ENCODE assay signal across 8 mouse cellular contexts in genomic region chr15:85811535-85812277, GRCm38 (mm10). TPM values are rescaled to one million over a fixed set of nuclear protein-coding genes. Genes with fewer than 3 reads are reported as not detected.
DNase-seq lines count a peak whose midpoint lies in the region; ATAC-seq and TF ChIP-seq lines count a peak whose summit lies in the region.

Cdpf1 (minus strand) TSS chr15:85811697.

- H3K36me3 ChIP-seq in embryonic facial prominence, embryonic 15.5 days, result no peaks in the 10 kb centered on the region
- no peaks in the 10 kb centered on the region for H3K36me3 ChIP-seq in kidney, embryonic 14.5 days (ENCODE audit: control insufficient read depth, insufficient read depth, low read length)
- peaks cover 5% of the 10 kb centered on the region; the same call in 1 of the 2 replicates for H3K36me3 ChIP-seq in limb, embryonic 15.5 days

- H3K9me3 ChIP-seq in embryonic facial prominence, embryonic 15.5 days (replicated peaks), result no peaks in the 10 kb centered on the region
- H3K9me3 ChIP-seq in kidney, embryonic 14.5 days (ENCODE audit: control insufficient read depth, low read length), result peaks cover 4% of the 10 kb centered on the region
- H3K9me3 ChIP-seq in limb, embryonic 15.5 days, result no peaks in the 10 kb centered on the region; the same call in 1 of the 2 replicates

- peak within 1 kb of the TSS; percentile 72 for H3K4me2 ChIP-seq in embryonic facial prominence, embryonic 15.5 days (replicated peaks)
- H3K4me2 ChIP-seq in kidney, embryonic 14.5 days (replicated peaks; ENCODE audit: low read depth, low read length), result peak within 1 kb of the TSS; percentile 60
- peak within 1 kb of the TSS; percentile 69 for H3K4me2 ChIP-seq in limb, embryonic 15.5 days

- H3K27me3 ChIP-seq in embryonic facial prominence, embryonic 15.5 days, result no peaks in the 10 kb centered on the region
- H3K27me3 ChIP-seq in kidney, embryonic 14.5 days (ENCODE audit: control insufficient read depth, insufficient read depth, low read length), result no peaks in the 10 kb centered on the region
- H3K27me3 ChIP-seq in limb, embryonic 15.5 days, result no peaks in the 10 kb centered on the region

- peak within 1 kb of the TSS; percentile 69 for H3K9ac ChIP-seq in embryonic facial prominence, embryonic 15.5 days
- peak within 1 kb of the TSS; percentile 79 for H3K9ac ChIP-seq in kidney, embryonic 14.5 days (ENCODE audit: low read depth, low read length)
- H3K9ac ChIP-seq in limb, embryonic 15.5 days, result peak within 1 kb of the TSS; percentile 59

- DNase-seq in 416B (ENCODE audit: low read depth), result peak; percentile 96
- peak; percentile 99 for DNase-seq in heart, adult 9 months (ENCODE audit: low spot score in 2 of 2)
- peak; percentile 84 to 96 for DNase-seq in monocyte, adult 2 months (ENCODE audit: low read depth in 1 of 2, low spot score in 2 of 2)
- peak; percentile 97 to 98 for DNase-seq in spleen, postnatal 36 days (ENCODE audit: low spot score in 2 of 2)

- ATAC-seq in embryonic facial prominence, embryonic 15.5 days (ENCODE audit: insufficient number of reproducible peaks, low FRiP score, low TSS enrichment, low read depth), result peak; percentile 95
- ATAC-seq in kidney, embryonic 14.5 days (ENCODE audit: low FRiP score, low TSS enrichment), result peak; percentile 97
- peak; percentile 91 for ATAC-seq in limb, embryonic 15.5 days (ENCODE audit: insufficient number of reproducible peaks, low FRiP score, low TSS enrichment, low read depth)

- peak; percentile 74; the same call in 1 of the 2 replicates for TF ChIP-seq POLR2A in bone marrow, adult 2 months (IDR thresholded peaks at IDR 0.05; ENCODE audit: borderline replicate concordance, control insufficient read depth, low read depth, low read length)

- H3K27ac ChIP-seq in bone marrow, adult 2 months (ENCODE audit: control insufficient read depth, insufficient read depth, low read depth, low read length, poor library complexity), result peak within 1 kb of the TSS; percentile 66
- H3K27ac ChIP-seq in embryonic facial prominence, embryonic 15.5 days (replicated peaks), result peak within 1 kb of the TSS; percentile 92
- peak within 1 kb of the TSS; percentile 77 for H3K27ac ChIP-seq in kidney, embryonic 14.5 days (ENCODE audit: low read depth, low read length)
- H3K27ac ChIP-seq in limb, embryonic 15.5 days, result peak within 1 kb of the TSS; percentile 92

- no peak for TF ChIP-seq CTCF in bone marrow, adult 2 months (IDR thresholded peaks at IDR 0.05; ENCODE audit: control insufficient read depth, insufficient read depth, low read length)

- peak within 1 kb of the TSS; percentile 87 for H3K4me3 ChIP-seq in bone marrow, adult 2 months (replicated peaks; ENCODE audit: control insufficient read depth, low read depth, low read length)
- peak within 1 kb of the TSS; percentile 77 for H3K4me3 ChIP-seq in embryonic facial prominence, embryonic 15.5 days (replicated peaks)
- H3K4me3 ChIP-seq in kidney, embryonic 14.5 days (ENCODE audit: low read length), result peak within 1 kb of the TSS; percentile 77
- peak within 1 kb of the TSS; percentile 62 for H3K4me3 ChIP-seq in limb, embryonic 15.5 days

- H3K4me1 ChIP-seq in bone marrow, adult 2 months (ENCODE audit: control insufficient read depth, insufficient read depth, low read length), result peaks cover 2% of the 10 kb centered on the region; the same call in 1 of the 2 replicates
- H3K4me1 ChIP-seq in embryonic facial prominence, embryonic 15.5 days, result peaks cover 9% of the 10 kb centered on the region
- no peaks in the 10 kb centered on the region for H3K4me1 ChIP-seq in kidney, embryonic 14.5 days (ENCODE audit: control insufficient read depth, insufficient read depth, low read length)
- H3K4me1 ChIP-seq in limb, embryonic 15.5 days, result peaks cover 11% of the 10 kb centered on the region

- WGBS in bone marrow, adult 2 months, result 3% methylated on average over 36 of the region's 36 CpGs
- 2% methylated on average over 36 of the region's 36 CpGs for WGBS in embryonic facial prominence, embryonic 15.5 days
- WGBS in kidney, embryonic 14.5 days, result 5% methylated on average over 36 of the region's 36 CpGs
- WGBS in limb, embryonic 15.5 days, result 2% methylated on average over 36 of the region's 36 CpGs

RNA-seq across cellular contexts. Expression of gene Cdpf1, which starts in this region (rescaled TPM):
- polyA plus RNA-seq in bone marrow, adult 2 months (2011; ENCODE audit: insufficient read depth, insufficient read length, low replicate concordance, missing spikeins), result 5.8 and 10.8 TPM in 2 replicates
- polyA plus RNA-seq in embryonic facial prominence, embryonic 15.5 days (2015; fragmentation: Nextera tagmentation; extraction: Ambion mirVana), result 32.8 and 35.1 TPM in 2 replicates
- polyA plus RNA-seq in kidney, embryonic 14.5 days (2014; fragmentation: Nextera tagmentation; extraction: Ambion mirVana), result 25.5 and 33.1 TPM in 2 replicates
- polyA plus RNA-seq in limb, embryonic 15.5 days (2015; fragmentation: Nextera tagmentation; extraction: Ambion mirVana), result 32.0 and 34.6 TPM in 2 replicates

Comparison
In these comparisons a context has a peak if more than half of its experiments do, and no peak if none do; other contexts are left out.
1. Peak in every context shown above with its lines: DNase-seq, ATAC-seq, H3K4me3 ChIP-seq and H3K27ac ChIP-seq.